Mouse (Mus musculus): ENCODE results near the gene Nup133. TPM values are rescaled to one million over a fixed set of nuclear protein-coding genes. Genes with fewer than 3 reads are reported as not detected.
A peak's percentile ranks its signal among the peaks of the same experiment; 100 is the strongest.

The Nup133 gene
- polyA plus RNA-seq, 1 experiment: 18.8 TPM

DNA sequence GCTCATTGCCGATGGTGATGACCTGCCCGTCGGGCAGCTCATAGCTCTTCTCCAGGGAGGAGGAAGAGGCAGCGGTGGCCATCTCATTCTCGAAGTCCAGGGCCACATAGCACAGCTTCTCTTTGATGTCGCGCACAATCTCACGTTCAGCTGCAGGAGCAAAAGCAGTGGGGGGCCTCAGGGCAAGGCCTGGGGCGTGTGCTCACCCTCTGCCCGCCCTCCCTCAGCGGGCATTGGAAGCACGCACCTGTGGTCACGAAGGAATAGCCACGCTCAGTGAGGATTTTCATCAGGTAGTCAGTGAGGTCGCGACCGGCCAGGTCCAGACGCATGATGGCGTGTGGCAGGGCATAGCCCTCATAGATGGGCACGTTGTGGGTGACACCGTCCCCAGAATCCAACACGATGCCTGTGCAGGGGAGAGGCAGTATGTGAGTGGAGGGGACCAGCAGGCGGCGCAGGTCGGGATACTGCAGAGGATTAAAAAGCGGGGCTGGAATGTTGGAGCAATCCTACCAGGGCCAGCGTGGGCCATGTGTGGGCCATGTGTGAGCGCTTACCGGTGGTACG is 56.4 kb downstream of the Nup133 start:
- Histone ChIP-seq H3K27ac (ENCODE audit: insufficient read depth, low read depth, low read length) (no peak overlapping the region), H3K4me3 (ENCODE audit: insufficient read depth, low read length) (peak overlapping the region; percentile 4; the same call in 1 of the 2 replicates), H3K4me1 (ENCODE audit: control insufficient read depth, insufficient read depth, low read length) (peaks cover 3% of the 10 kb centered on the region; the same call in 1 of the 2 replicates)
- TF ChIP-seq CTCF (IDR thresholded peaks at IDR 0.05; ENCODE audit: low read depth, low read length): no peak
- TF ChIP-seq POLR2A (IDR thresholded peaks at IDR 0.05; ENCODE audit: borderline replicate concordance, low read depth, low read length): no peak

DNA sequence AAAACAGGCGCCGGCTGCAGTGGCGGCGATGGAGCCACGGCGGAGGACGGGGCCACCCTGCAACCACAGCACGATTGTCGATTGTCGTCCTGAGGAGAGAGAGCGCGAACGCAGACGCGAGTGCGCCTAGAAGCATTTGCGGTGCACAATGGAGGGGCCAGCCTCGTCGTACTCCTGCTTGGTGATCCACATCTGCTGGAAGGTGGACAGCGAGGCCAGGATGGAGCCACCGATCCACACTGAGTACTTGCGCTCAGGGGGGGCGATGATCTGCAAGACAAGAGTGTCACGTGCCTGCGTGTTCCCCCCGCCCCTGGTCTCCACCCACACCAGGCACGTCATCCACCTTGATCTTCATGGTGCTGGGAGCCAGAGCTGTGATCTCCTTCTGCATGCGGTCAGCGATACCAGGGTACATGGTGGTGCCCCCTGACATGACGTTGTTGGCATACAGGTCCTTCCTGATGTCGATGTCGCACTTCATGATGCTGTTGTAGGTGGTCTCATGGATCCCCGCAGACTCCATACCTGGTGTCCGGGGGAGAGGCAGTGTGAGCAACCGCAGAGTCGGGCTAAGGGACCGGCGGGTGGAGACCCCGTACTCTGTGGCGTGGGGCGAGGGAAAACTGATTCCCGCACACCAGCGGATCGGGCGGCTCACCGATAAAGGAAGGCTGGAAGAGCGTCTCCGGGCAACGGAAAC is 57.0 kb downstream of the Nup133 start:
- peaks cover 5% of the 10 kb centered on the region; the same call in 1 of the 2 replicates for H3K4me1 ChIP-seq (ENCODE audit: control insufficient read depth, insufficient read depth, low read length)
- H3K4me3 ChIP-seq (ENCODE audit: insufficient read depth, low read length): peak overlapping the region; percentile 4
- no peak overlapping the region for H3K27ac ChIP-seq (ENCODE audit: insufficient read depth, low read depth, low read length)
- TF ChIP-seq CTCF (IDR thresholded peaks at IDR 0.05; ENCODE audit: low read depth, low read length): no peak
- TF ChIP-seq POLR2A (IDR thresholded peaks at IDR 0.05; ENCODE audit: borderline replicate concordance, low read depth, low read length): no peak

DNA sequence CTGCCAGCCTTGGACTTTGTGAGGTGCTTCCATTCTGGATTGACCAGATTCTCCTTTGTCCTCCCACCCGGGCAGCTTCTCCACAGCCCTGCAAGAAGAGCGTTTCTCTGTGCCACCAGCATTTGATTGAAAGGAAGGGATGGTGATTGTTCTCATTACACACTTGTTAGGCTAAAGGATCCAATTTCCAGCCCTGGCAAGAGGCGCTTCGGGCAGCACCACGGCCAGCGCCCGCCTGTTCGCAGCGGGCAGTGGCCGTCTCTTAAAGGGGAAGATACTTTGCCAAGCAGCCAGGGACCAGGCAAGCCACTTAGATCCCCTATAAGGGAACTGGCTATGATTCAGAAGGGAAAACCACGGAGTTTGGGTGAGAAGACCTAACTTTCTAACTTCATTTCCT is 57.8 kb downstream of the Nup133 start:
- TF ChIP-seq POLR2A (IDR thresholded peaks at IDR 0.05; ENCODE audit: borderline replicate concordance, low read depth, low read length) (no peak), CTCF (IDR thresholded peaks at IDR 0.05; ENCODE audit: low read depth, low read length) (no peak)
- Histone ChIP-seq H3K27ac (ENCODE audit: insufficient read depth, low read depth, low read length) (no peak overlapping the region), H3K4me3 (ENCODE audit: insufficient read depth, low read length) (peak overlapping the region; percentile 4; the same call in 1 of the 2 replicates), H3K4me1 (ENCODE audit: control insufficient read depth, insufficient read depth, low read length) (peaks cover 11% of the 10 kb centered on the region)

DNA sequence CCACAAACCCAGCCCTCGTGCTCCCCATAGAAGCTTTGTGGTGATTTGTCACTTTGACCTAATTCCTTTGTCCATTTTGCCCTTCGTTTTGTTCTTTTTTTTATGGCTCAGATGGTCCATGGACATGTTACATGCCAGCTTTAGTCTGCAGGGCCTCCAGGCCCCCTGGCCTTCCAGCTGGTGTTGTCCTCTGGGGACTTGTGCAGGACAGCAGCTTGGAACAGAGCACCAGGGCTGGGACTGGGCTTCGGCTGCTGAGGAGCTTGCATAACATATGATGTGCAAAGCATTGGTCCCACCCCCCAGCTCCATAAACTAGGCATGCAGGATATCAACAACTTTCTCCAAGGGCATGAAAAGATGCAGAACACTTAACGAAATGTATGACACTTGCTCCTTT is 59.3 kb downstream of the Nup133 start:
- H3K4me3 ChIP-seq (ENCODE audit: insufficient read depth, low read length): no peak overlapping the region
- peaks cover 25% of the 10 kb centered on the region for H3K4me1 ChIP-seq (ENCODE audit: control insufficient read depth, insufficient read depth, low read length)
- H3K27ac ChIP-seq (ENCODE audit: insufficient read depth, low read depth, low read length): no peak overlapping the region
- TF ChIP-seq CTCF (IDR thresholded peaks at IDR 0.05; ENCODE audit: low read depth, low read length): no peak
- TF ChIP-seq POLR2A (IDR thresholded peaks at IDR 0.05; ENCODE audit: borderline replicate concordance, low read depth, low read length): no peak

DNA sequence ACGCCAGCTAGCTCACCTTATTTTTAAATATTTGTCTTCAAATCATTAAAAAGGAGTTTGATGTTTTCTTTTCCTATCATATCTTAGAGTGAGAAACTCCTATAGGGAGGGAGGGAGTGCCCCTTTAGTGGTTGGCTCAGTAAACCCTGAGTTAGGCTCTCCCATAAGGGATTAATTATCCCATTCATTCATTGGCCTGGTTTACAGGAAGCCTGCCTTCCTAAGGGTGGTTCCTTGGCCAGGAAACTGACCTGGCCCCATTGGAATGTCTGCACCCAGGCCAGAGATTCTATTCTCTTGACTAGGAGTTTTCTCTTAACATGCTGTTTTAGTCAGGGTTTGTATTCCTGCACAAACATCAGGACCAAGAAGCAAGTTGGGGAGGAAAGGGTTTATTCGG is 61.1 kb downstream of the Nup133 start:
- TF ChIP-seq CTCF (IDR thresholded peaks at IDR 0.05; ENCODE audit: low read depth, low read length) (no peak), POLR2A (IDR thresholded peaks at IDR 0.05; ENCODE audit: borderline replicate concordance, low read depth, low read length) (no peak)
- H3K4me3 ChIP-seq (ENCODE audit: insufficient read depth, low read length): no peak overlapping the region
- H3K27ac ChIP-seq (ENCODE audit: insufficient read depth, low read depth, low read length): no peak overlapping the region
- peaks cover 42% of the 10 kb centered on the region for H3K4me1 ChIP-seq (ENCODE audit: control insufficient read depth, insufficient read depth, low read length)

DNA sequence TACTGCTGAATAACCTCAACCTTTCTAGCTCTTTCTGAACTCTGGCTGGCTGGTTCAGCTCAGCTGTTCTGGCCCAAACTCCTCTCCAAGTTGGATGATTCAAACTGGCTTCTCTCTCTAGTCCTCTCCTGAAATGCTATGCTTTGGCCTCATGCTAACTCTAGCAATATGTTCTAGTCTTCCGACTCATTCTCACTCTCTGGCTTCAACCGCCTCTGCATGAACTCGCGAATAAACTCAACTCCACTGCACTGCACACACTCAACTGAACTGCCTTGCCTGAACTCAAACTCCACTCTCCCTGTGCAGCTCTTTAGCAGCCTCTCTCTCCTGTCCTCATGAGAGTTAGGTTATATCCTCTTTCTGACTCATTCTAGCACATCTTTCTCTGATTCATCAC is 61.9 kb downstream of the Nup133 start:
- TF ChIP-seq CTCF (IDR thresholded peaks at IDR 0.05; ENCODE audit: low read depth, low read length): no peak
- H3K4me3 ChIP-seq (ENCODE audit: insufficient read depth, low read length): no peak overlapping the region
- peak overlapping the region; percentile 7; the same call in 1 of the 2 replicates for H3K27ac ChIP-seq (ENCODE audit: insufficient read depth, low read depth, low read length)
- H3K4me1 ChIP-seq (ENCODE audit: control insufficient read depth, insufficient read depth, low read length): peaks cover 48% of the 10 kb centered on the region

DNA sequence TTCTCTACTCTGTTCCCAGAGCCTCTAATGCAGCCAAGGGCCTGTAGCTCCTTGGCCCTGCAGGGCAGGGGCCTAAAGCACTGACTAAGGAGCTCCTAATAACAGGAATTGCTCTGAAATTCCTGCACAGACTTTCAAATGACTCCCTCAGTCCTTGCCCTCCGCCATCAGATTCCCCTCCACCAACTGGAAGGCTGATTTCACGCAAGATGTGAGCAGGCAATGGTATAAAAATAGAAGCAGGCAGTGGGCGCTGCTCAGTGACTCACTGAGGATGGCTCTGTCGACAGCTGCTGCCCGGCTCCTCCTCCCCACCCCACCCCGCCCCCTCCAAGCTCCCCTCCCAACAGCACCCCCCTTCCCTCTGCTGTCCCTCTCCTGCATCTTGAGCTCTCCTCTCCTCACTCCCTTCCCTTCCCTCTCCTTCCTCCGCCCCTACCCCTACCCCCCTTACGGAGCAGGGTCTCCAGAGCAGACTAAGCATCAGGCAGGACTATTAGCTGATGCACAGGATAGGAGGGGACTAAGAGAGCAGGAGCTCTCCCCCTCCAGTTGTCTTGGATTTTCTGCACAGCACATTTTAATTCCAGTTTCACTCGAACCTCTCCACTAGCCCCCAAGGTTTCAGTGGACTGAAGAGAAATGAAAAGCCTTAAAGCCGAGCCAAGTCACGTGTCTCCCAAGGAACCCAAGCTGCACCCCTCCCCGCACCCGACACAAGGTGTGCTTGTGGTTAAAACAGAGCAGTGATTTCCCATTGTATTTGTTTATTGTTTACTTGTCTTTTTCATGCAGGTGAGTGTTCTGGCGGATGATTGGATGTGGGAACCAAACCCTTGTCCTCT is 64.1 kb downstream of the Nup133 start:
- Histone ChIP-seq H3K27ac (ENCODE audit: insufficient read depth, low read depth, low read length) (peak overlapping the region; percentile 80), H3K4me1 (ENCODE audit: control insufficient read depth, insufficient read depth, low read length) (peaks cover 67% of the 10 kb centered on the region), H3K4me3 (ENCODE audit: insufficient read depth, low read length) (no peak overlapping the region)
- TF ChIP-seq CTCF (IDR thresholded peaks at IDR 0.05; ENCODE audit: low read depth, low read length): no peak

DNA sequence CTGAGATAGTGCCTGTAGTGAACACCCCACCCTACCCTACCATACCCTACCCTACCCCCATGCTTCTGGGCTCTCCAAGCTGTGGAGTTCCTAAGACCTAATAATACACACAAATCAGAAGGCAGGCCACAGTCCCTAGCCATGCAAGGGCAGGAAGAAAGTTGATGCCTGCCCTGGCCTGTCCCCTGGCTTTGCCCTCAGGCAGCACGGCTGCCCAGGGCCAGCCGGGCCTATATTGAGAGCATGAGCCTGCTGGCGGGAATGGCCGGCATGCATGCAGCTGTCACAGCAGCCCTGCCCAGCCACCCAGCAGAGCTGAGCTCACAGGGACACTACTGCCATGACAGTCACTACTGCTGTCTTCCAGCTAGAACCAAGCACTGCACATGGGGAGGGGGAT is 66.0 kb downstream of the Nup133 start:
- H3K4me1 ChIP-seq (ENCODE audit: control insufficient read depth, insufficient read depth, low read length): peaks cover 81% of the 10 kb centered on the region
- H3K27ac ChIP-seq (ENCODE audit: insufficient read depth, low read depth, low read length): peak overlapping the region; percentile 63
- no peak overlapping the region for H3K4me3 ChIP-seq (ENCODE audit: insufficient read depth, low read length)
- no peak for TF ChIP-seq CTCF (IDR thresholded peaks at IDR 0.05; ENCODE audit: low read depth, low read length)
- TF ChIP-seq POLR2A (IDR thresholded peaks at IDR 0.05; ENCODE audit: borderline replicate concordance, low read depth, low read length): no peak

DNA sequence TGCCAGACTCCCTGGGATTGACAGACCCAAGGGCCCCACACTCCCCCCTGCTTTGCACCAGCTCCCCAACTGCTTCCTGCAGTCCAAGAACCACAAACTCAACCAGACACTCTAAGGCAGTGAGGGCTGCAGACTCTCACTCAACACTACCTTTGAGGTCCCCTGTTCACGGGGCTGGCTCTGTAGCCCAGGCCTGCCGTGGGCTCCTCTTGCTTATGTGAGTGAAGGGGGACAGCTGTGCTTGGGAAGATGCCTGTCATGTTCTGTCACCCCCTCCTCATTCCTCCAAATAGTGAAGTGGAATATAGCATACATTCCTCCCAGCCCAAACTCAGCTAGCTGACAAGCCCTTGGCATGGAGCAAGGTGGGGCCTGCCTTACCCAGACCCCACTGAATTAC is 66.7 kb downstream of the Nup133 start:
- TF ChIP-seq POLR2A (IDR thresholded peaks at IDR 0.05; ENCODE audit: borderline replicate concordance, low read depth, low read length) (no peak), CTCF (IDR thresholded peaks at IDR 0.05; ENCODE audit: low read depth, low read length) (no peak)
- H3K4me1 ChIP-seq (ENCODE audit: control insufficient read depth, insufficient read depth, low read length): peaks cover 87% of the 10 kb centered on the region
- no peak overlapping the region; the same call in 1 of the 2 replicates for H3K27ac ChIP-seq (ENCODE audit: insufficient read depth, low read depth, low read length)
- no peak overlapping the region for H3K4me3 ChIP-seq (ENCODE audit: insufficient read depth, low read length)

Data from bone marrow macrophage, adult 2 months (primary cell).